Mouse (Mus musculus): ENCODE data around the gene Adamts6.

Gene Adamts6

DNA sequence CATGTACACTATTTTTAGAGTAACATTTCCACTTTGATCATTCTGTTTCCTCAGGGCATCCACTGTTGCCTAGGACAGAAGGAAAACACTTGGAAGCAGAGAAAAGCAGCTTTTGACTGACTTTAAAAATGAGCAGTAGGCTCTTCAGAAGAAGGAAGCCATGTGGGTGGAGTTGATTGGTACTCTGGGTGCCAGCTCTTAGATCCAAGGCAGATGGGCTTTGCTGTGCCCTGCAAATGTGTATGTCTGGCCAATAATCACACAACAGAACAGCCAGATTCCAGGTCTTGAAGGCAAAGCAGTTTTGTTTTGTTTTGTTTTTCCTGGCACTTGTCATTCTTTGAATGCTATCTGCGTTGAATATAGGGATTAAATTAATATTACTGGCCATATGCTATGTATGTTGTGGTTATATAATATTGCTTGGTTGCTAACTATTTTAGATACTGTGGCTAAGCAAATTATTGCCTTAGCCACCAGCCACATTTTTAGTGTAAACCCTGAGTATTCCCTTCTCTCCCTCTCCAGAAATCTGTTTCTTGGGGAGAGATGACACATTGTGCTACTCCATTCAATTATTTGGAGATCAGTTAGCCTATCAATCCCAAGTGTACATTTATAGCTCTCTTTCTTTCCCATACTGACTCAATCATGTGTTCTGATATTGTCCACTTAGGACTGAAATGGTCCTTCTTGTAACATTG, 165.8 kb downstream of the Adamts6 start:
- ATAC-seq (ENCODE audit: insufficient number of reproducible peaks, low FRiP score, low TSS enrichment) = peak; percentile 56; the same call in 1 of the 2 replicates

DNA sequence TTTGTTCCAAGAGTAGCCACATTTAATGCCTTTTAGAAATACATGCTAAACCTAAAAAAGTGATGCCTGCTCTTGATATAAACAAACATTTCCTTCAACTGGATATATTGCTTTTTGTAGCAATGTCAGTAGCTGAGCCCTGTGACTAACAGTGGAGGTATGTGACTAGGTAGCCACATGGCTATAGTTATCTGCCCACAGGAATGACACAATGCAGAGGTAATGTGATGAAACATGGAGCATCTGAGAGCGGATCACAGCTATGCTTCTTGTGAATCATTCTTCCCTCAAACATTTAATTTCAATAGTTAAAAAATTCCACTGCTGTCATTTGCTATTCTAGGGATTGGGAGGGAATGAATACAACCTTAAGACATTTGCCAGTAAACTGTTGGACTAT, 172.7 kb downstream of the Adamts6 start:
- ATAC-seq (ENCODE audit: insufficient number of reproducible peaks, low FRiP score, low TSS enrichment) = no peak

DNA sequence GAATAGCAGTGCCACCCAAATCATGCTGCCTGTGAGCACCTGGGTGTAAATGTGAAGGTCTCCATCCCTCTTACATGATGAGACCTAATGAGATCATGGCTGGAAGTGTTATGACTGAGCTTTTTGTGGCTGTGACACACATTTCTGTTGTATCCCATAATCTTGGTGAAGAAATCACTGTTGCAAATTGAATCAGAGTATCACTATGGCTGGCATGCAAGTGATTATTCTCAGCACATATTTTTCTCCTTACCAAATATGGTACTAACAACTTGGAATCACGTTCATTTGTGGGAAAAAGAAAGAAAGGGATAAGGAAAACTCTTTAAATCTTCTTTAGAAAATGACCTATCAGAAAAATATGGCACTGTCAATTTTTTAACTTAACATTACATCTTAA, 180.4 kb downstream of the Adamts6 start:
- ATAC-seq (ENCODE audit: insufficient number of reproducible peaks, low FRiP score, low TSS enrichment) = no peak

DNA sequence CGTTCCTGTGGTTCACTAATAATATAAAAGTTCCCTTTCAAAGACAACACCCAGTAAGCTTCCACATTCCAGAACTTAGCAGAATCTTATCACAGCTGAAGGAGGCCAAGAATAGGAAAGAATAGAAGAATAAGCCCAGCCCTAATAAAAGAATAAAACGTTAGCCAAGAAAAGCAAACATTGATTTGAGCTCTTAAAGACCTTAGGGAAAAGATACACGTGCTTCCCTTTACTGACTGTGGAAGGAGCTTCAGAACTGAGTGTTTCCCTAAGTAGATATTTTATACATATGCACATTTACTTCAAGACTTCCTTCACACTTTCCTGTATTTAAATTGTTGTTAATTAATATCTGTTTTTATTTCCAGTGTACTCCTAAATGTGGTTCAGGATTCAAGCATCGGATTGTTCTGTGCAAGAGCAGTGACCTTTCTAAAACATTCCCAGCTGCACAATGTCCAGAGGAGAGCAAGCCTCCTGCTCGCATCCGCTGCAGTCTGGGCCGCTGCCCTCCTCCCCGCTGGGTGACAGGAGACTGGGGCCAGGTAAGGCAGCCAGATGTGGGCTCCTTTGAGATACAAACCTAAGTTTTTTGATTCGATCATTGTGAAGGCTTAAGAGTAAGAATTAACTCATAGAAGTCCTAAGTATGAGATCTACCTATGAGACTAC, 188.8 kb downstream of the Adamts6 start:
- ATAC-seq (ENCODE audit: insufficient number of reproducible peaks, low FRiP score, low TSS enrichment) = no peak

DNA sequence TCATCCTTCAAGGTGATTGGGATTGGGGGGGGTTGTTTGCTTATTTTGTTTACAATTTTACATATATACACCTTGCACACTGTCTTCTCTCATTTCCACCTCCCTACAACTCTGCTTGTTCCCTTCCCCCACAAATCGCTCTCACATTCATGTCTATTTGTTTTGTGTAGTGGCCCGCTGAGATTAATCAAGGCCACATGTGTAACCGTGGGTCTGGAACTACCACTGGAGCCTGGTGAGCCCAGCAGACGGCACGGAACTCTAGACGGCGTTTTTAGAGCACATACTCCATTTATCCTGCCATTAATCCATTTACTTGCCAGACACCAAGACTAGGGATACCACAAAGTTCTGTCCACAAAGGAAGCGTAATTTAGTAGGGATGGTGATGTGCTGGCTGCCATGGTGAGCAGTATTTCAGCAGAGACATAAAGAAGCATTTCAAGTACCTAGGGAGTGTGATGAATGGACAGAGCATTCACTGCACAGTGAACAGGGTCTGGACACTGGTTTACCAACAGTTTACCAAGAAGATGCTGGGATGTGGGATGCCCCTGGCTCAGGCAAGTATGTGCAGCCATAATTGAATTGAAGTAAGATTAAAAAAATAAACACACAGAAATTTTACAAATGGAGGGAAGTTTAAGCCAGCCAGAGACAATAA, 194.9 kb downstream of the Adamts6 start:
- ATAC-seq (ENCODE audit: insufficient number of reproducible peaks, low FRiP score, low TSS enrichment) = no peak

DNA sequence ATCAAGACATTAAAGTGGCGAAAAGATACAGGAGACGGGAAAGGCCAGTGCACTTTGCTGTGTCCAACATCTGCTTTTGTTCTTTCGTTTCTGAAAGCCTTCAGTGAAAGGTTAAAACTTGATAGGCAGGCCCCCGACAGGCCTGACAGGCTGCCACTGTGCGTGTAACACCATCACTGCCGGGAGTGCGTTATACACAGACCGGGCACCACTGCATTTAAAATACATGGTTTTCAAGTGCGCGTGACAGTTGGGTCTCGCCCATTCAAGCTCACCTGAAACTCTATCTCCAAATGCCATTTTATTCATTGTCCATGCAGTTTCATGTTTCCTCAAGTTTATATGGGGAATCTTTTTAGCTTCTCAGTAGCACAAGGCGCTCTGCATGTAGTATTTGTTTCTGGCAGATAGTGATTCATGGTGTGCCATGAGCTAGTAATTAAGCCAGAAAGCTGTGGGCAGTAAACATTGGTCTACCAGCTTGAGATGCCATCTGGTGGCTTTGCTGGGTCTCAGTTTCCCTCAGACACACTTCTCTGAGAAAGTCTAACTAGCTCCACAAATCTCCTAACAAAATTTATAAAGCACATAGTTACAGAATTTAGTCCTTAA, 195.6 kb downstream of the Adamts6 start:
- ATAC-seq (ENCODE audit: insufficient number of reproducible peaks, low FRiP score, low TSS enrichment) = peak; percentile 76; the same call in 1 of the 2 replicates

DNA sequence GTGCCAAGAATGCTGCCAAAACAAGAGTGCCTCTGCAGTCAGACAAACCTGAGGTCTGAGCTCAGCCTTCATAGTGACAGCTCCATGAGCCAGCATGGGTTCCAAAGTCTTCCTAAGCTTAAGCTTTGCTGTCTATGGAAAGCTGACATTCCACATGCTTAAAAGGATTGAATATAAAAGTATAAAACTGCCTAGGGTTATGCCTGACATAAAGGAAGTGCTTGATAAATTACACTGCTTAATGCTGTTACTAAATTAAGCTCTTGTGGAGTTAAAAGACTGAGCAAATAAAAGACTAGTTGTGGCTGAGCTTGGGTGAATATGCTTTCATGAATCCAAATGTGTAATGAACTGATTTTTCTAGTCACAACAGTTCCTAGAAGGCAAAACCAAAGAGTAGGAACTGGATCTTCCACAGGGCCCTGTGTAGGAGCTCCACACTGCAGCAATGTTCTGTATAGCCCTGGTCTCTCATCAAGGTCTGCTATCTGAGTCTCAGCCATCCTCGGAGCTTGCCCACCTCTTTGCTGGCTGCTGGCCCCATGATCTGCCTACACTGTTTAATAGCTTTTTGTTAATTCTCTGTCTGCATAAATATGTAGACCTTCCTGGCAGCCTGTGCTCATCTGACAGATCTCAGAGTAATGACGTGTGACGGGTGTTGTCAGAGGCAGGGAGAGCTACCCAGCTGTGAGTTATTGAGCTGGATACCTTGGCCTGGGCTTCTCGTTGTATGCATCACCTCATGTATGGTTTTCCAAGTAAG, 203.6 kb downstream of the Adamts6 start:
- no peak for ATAC-seq (ENCODE audit: insufficient number of reproducible peaks, low FRiP score, low TSS enrichment)

DNA sequence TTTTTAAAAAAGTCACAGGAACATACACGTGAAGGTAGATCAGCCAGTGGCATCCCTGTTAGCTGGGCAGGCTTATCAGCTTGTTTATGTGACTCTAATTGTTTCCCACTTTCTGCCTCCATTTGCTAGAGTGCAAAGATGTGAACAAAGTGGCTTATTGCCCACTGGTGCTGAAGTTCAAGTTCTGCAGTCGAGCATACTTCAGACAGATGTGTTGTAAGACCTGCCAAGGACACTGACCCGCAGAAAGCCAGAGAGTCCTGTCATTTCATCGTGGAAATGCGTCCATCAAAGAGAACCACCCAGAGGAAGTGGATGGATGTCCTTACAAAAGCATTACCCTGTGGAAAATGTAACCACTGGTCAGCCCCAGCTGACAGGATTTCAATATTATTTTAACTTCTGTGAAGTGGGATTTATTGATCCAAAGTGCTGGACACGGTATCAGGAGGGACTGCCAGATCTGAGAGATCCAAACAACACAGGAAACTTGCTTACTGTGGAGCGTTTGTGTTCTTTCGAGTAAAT, 205.9 kb downstream of the Adamts6 start:
- ATAC-seq (ENCODE audit: insufficient number of reproducible peaks, low FRiP score, low TSS enrichment) = no peak

DNA sequence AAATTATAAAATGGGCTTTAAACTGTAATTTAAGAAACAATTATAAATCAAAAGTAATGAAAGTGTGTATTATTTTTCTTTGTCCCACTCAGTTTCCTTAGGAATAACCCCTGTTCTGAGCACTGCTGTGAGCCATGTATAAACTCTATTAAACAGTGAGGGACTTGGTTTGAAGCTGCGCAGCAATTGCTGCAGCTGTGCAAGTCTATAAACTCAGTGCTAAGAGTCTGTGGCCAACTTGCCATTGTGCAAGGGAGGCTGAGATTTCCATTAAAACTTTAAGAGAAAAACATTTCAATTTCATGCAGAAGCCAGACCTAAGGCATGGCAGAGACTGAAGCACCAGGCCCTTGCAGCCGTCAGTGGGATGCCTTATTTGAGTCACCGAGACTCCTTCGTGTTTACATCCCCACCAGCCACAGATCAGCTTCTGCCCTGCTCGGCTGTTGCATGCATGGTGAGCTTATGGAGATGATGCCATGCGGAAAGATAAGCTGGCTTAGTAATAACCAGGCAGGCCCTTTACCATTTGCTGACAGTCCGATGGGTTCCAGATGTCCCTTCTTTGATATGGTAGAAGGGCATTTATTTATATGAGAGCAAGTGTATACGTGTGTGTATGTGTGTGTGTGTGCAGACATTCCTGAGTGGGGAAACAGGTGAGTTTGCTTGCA, 206.7 kb downstream of the Adamts6 start:
- no peak for ATAC-seq (ENCODE audit: insufficient number of reproducible peaks, low FRiP score, low TSS enrichment)

DNA sequence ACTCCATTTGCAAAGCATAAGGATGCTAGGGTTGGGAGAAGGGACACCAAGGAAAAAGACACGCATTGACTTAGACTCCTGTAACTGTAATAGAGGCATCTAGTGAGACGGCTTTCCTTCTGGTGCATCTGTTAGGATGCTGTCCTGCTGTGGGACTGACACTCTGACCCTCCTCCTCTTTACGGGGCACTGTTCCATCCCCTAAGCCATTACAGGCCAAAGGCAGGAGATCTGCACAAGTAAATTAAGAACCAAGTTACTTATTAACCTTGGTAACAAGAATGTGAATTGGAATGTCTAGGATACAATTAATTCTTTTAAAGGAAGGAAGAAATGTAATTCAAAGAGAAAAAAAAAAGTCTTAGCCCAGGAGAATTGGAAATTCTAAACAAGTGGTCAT, 210.0 kb downstream of the Adamts6 start:
- ATAC-seq (ENCODE audit: insufficient number of reproducible peaks, low FRiP score, low TSS enrichment) = no peak

DNA sequence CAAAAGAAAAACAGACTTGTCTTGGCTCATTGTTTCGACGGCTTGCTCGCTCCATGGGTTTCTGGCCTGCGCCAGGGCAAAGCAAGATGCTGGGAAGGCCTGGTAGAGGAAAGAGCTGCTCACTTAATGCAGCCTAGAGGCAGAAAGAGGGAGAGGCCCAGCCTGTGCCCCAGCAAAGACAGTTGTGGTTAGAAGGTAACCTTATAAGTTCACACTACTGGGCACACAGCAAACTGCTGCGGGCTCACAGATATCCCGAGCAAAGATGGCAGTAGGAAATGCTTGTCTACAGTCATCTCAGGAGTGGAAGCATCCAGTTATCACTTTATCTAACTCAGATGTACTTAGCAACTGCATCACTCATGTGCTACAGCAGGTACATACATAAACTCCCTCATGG, 211.0 kb downstream of the Adamts6 start:
- ATAC-seq (ENCODE audit: insufficient number of reproducible peaks, low FRiP score, low TSS enrichment) = no peak

DNA sequence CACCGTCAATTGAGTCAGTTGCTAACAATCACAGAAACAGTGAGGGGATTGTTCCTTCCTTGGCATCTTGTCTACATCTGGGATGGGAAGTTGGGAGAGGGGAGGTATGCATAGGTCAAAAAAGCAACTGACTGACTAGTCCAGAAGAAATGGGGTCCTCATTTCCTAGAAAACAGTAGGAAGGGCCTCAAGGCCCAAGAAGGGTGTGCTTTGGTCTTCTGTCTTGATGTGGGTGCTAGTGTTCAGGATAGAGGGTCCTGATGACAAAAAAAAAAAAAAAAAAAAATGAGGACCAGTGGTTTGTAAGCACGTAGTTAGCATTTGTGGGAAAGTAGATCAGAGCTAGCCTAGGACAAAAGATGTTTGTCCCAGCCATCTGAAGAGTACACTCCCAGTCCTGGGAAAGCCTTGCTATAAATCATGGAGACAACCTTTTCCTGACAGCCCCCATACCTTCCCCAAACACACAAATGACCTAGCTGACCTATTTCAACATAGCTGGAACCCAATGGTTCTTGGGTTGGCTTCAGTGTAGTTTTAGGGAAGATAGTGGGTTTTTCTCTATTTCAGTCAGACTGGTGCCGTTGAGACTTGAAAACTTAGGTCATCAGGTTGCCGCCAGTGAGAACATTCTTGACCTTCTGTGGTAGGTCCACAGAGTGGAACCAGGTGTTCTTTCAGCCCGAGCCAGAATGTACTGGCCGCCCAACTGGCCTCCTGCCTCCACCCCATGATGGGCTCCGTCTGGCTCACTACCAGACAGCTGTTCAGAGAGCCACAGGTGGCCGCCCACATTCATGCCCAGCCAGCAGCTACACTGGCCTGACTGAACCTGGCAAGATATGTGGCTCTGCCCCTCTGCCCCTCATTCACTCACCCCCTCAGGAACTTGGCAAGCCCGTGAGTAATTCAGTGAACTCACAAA, 211.7 kb downstream of the Adamts6 start:
- ATAC-seq (ENCODE audit: insufficient number of reproducible peaks, low FRiP score, low TSS enrichment) = no peak

DNA sequence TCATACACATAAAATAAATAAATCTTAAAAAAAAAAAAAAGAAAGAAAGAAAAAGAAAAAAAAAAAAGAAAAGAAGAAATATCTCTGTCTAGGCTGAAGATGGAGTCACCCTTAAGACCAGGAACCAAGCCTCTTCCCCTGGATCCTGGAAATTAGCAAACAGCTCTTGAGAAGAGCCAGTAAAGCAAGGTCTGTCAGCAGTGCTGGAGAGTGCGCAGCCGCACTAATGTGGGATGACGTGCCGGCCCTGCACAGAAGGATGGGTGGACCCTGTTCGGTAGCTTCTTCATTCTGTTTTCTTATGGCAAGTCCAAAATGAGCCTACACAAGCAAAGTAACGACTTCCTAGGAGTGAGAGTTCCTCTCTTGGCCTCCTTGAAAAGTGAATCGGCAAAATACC, 214.8 kb downstream of the Adamts6 start:
- ATAC-seq (ENCODE audit: insufficient number of reproducible peaks, low FRiP score, low TSS enrichment) = no peak

DNA sequence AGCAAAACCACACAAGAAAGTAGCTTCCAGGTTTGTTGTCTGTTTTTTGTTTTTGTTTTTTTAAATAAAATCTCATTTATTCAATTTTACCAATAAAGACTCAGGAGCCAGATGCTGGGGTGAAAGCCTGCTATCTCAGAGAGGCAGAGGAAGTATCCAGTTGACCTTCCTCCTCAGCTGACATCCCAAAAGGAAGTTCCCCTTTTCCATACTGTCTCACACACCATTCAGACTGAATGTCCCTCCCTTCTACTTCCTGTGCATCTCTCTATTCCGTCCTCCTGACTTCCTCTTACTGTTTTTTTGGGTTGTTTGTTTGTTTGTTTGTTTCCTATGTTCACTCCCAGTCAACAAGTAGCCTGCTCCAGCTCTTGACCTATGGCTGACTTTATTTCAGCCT, 216.4 kb downstream of the Adamts6 start:
- ATAC-seq (ENCODE audit: insufficient number of reproducible peaks, low FRiP score, low TSS enrichment) = no peak

DNA sequence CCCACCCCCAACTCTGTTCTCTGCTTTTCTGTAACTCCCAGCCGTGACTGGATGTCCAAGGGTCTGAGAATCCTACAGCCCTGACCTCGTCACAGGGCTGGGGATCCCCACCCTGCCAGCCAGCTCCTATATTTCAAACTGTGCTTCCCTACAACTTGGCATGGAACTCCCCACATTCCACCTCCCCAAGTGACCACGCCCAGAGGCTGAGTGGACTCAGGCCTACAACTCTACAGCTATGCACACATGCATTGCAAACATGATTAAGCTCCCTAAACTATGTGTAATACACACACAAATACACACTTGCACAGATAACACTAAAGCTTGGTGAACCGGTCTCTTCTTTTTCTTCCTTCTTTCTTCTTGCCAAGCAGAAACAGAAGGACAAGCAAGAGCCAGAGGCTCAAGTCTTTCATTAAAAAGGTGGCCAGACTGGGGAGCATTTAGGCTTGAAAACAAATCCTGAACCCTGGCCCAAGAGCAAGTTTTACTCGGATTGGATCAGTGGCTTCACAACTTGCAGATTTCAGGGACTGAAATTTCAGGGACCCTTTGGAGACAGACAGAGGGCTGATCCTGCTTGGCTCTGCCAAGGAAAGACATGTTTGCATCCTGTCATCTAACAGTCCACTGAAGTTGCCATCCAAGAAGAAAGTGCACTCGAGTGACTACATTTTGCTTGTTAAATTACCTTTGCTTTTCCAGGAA, 218.7 kb downstream of the Adamts6 start:
- no peak for ATAC-seq (ENCODE audit: insufficient number of reproducible peaks, low FRiP score, low TSS enrichment)

DNA sequence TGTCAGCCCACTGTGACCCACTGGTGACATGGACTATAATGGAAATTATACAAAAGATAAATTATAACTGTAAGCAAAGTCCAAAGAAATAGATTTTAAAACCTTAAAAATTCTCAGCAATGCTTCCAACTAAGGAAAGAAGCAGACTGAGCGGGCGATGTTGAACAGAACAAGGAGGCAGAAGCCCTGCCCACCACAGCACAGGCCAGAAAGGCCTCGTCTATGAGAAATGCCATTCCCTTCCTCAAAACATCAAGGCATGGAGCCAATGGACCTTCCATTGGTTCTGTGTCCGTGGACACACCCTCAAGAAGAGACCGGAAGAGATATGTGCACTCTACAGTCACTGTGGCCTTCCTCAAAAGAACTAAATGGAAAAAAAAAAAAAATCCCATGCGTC, 220.0 kb downstream of the Adamts6 start:
- no peak for ATAC-seq (ENCODE audit: insufficient number of reproducible peaks, low FRiP score, low TSS enrichment)

DNA sequence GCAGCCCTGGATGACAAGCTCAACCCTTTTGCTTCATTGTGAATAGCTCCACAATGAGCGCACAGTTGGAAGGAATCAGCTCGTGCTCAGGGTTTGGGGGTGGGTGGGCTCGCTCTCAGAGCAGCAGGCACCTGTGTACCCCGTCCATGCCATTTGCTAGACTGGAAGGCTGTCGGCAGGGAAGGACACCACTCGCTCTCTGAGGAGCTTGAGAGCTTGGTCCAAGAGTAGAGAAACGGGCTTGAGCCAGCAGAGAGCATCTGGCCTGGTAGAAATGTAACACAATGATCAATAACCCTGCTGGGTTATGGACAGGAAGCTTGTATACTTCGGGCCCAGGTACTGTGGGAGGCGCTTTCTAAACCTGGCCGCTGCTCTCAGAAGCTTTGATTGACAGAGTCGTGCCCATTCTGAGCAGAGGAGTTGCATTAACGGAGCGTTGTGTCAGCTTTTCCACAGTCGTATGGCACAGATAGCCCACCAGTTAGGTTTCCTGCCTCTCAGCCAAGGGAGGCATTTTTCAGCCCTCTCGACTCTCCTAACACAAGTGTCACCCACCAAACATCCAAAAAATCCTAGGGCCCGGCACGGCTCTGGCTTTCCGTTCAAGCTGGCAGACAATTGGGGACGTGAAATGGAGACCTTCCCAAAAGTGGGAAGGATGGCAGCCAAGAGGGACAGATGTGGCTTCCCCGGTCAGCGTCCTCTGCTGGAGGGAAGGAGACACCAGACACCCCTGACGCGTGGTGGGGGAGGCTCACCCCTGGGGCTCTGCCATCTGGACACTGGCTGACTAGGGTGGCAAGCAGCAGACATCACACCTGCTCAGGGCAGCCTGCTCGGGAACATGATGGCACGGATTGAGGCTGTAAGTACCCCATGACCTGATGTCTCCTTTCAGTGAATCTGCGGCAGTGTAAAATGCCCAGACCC, 222.2 kb downstream of the Adamts6 start:
- peak; percentile 62 for ATAC-seq (ENCODE audit: insufficient number of reproducible peaks, low FRiP score, low TSS enrichment)

All from cerebellum, adult (tissue).